Mouse (Mus musculus) heart, embryonic 14.5 days (tissue): ENCODE results near the gene Srrm1. TPM values are rescaled to one million over a fixed set of nuclear protein-coding genes. Genes with fewer than 3 reads are reported as not detected.

Source experiments
- ATAC-seq: fragments of 200-750 bp; cut with Nextera tagmentation; 2 replicates; pipeline ENCODE4 v1.8.0; 2017; ENCODE audit warnings: low read depth, moderate TSS enrichment; ENCODE audit not compliant: insufficient number of reproducible peaks, insufficient read depth, low FRiP score
- H3K27ac ChIP-seq, 2 experiments: fragments of 200-500 bp in 1 of 2; fragments of 300-500 bp in 1 of 2; sonication (generic) in 1 of 2; replicated peaks in 1 of 2; 2 replicates each; pipeline ENCODE4 v1.5.1; 2012 to 2014; ENCODE audit warnings: low read depth in 2 of 2, low read length in 2 of 2, control low read depth in 1 of 2, mild to moderate bottlenecking in 1 of 2, mixed read lengths in 1 of 2; ENCODE audit not compliant: control insufficient read depth in 1 of 2, insufficient read depth in 1 of 2
- H3K27me3 ChIP-seq: fragments of 300-500 bp; sonication (generic); 2 replicates; pipeline ENCODE4 v1.6.1; 2014; ENCODE audit warnings: mild to moderate bottlenecking, low read length, control low read depth; ENCODE audit not compliant: control insufficient read depth, insufficient read depth
- H3K36me3 ChIP-seq: fragments of 300-500 bp; sonication (generic); 2 replicates; pipeline ENCODE4 v1.6.1; 2014; ENCODE audit warnings: mild to moderate bottlenecking, control low read depth, low read length, mixed read lengths; ENCODE audit not compliant: control insufficient read depth, insufficient read depth
- H3K4me1 ChIP-seq, 2 experiments: fragments of 200-500 bp in 1 of 2; fragments of 300-500 bp in 1 of 2; sonication (generic) in 1 of 2; 2 replicates each; pipeline ENCODE4 v1.6.1; 2012 to 2014; ENCODE audit warnings: low read length in 2 of 2, control low read depth in 1 of 2, mixed read lengths in 1 of 2; ENCODE audit not compliant: control insufficient read depth in 2 of 2, insufficient read depth in 2 of 2
- H3K4me2 ChIP-seq: fragments of 300-500 bp; sonication (generic); 2 replicates; pipeline ENCODE4 v1.6.1; 2014; ENCODE audit warnings: mild to moderate bottlenecking, low read length
- H3K4me3 ChIP-seq, 2 experiments: fragments of 200-500 bp in 1 of 2; fragments of 300-500 bp in 1 of 2; sonication (generic) in 1 of 2; 2 replicates each; pipeline ENCODE4 v1.5.1; 2012 to 2014; ENCODE audit warnings: low read length in 2 of 2, mild to moderate bottlenecking in 2 of 2, control low read depth in 1 of 2, low read depth in 1 of 2, moderate library complexity in 1 of 2; ENCODE audit not compliant: control insufficient read depth in 1 of 2, insufficient read depth in 1 of 2
- H3K9ac ChIP-seq: fragments of 300-500 bp; sonication (generic); 2 replicates; pipeline ENCODE4 v1.6.1; 2014; ENCODE audit warnings: mild to moderate bottlenecking, low read length
- H3K9me3 ChIP-seq: fragments of 300-500 bp; sonication (generic); 2 replicates; pipeline ENCODE4 v1.6.1; 2016; ENCODE audit warnings: low read length, control low read depth; ENCODE audit not compliant: control insufficient read depth
- WGBS: fragments of 180-500 bp; shearing (Covaris S2); extraction: QIAGEN DNeasy Blood & Tissue Kit; methylation state at CpG from one replicate; pipeline ENCODE4 v1.1.7; 2014; 5-methylcytosine and 5-hydroxymethylcytosine counted together
- polyA plus RNA-seq: library from polyadenylated mRNA; unstranded; fragments of >200 nt; fragmentation: Nextera tagmentation; extraction: Ambion mirVana; gene quantifications from 2 replicates; pipeline ENCODE4 v1.2.1, GENCODE M21; 2014

Srrm1 gene
- polyA plus RNA-seq: 120 TPM in 2 replicates

- Histone ChIP-seq H3K4me2 (peak within 1 kb of the TSS; percentile 94), H3K4me1 (peaks cover 5 to 14% of the 10 kb centered on the region in 2 experiments), H3K9me3 (no peaks in the 10 kb centered on the region), H3K27ac (peak within 1 kb of the TSS; percentile 92 to 98), H3K4me3 (peak within 1 kb of the TSS; percentile 80 to 97), H3K27me3 (no peaks in the 10 kb centered on the region), H3K36me3 (peaks cover 10% of the 10 kb centered on the region; the same call in 1 of the 2 replicates), H3K9ac (peak within 1 kb of the TSS; percentile 99)
- under 1% methylated on average over 69 of the region's 69 CpGs for WGBS
- peak; percentile 93 for ATAC-seq
Measured at GRCm38 (mm10) chr4:135353066-135353793, at the start of gene Srrm1. TSS of gene Srrm1 (minus strand) at chr4:135353321.

- Histone ChIP-seq H3K4me1 (peaks cover 3 to 8% of the 10 kb centered on the region in 2 experiments), H3K27me3 (peaks cover 27% of the 10 kb centered on the region), H3K4me2 (no peak overlapping the region), H3K36me3 (no peaks in the 10 kb centered on the region), H3K9me3 (no peaks in the 10 kb centered on the region), H3K27ac (no peak overlapping the region), H3K9ac (no peak overlapping the region), H3K4me3 (no peak overlapping the region)
- WGBS: 27% methylated on average over 7 of the region's 7 CpGs
- no peak for ATAC-seq
Measured at GRCm38 (mm10) chr4:135401881-135402280, 48.8 kb upstream of the Srrm1 start.

- peak within 1 kb of the TSS; percentile 84 for H3K4me2 ChIP-seq
- WGBS: 1% methylated on average over 29 of the region's 29 CpGs
- no peak for ATAC-seq
- H3K27ac ChIP-seq: no peak within 1 kb of the TSS
- H3K4me1 ChIP-seq: peaks cover 3 to 8% of the 10 kb centered on the region in 2 experiments
- H3K9ac ChIP-seq: peak within 1 kb of the TSS; percentile 59
- H3K4me3 ChIP-seq: peak within 1 kb of the TSS; percentile 39 to 46
- H3K27me3 ChIP-seq: peaks cover 43% of the 10 kb centered on the region
- 0 out of 2 replicates have a peak, but pooled peaks cover under 1% of the 10 kb centered on the region for H3K9me3 ChIP-seq
- H3K36me3 ChIP-seq: no peaks in the 10 kb centered on the region
Measured at GRCm38 (mm10) chr4:135397991-135398390, 44.9 kb upstream of the Srrm1 start, which contains the start of gene Ncmap. TSS of gene Ncmap (minus strand) at chr4:135398227.

GRCm38 (mm10) chr4:135397551-135397950 is 44.4 kb upstream of the Srrm1 start:
- H3K4me2 ChIP-seq: peak overlapping the region; percentile 84
- H3K36me3 ChIP-seq: no peaks in the 10 kb centered on the region
- H3K27me3 ChIP-seq: peaks cover 43% of the 10 kb centered on the region
- H3K4me3 ChIP-seq: peak overlapping the region; percentile 39 to 46
- H3K4me1 ChIP-seq: peaks cover 3 to 8% of the 10 kb centered on the region in 2 experiments
- H3K9ac ChIP-seq: peak overlapping the region; percentile 59
- 0 out of 2 replicates have a peak, but pooled peaks cover 3% of the 10 kb centered on the region for H3K9me3 ChIP-seq
- WGBS: 3% methylated on average over 16 of the region's 16 CpGs
- no peak overlapping the region for H3K27ac ChIP-seq
- ATAC-seq: no peak

- no peaks in the 10 kb centered on the region for H3K36me3 ChIP-seq
- no peak overlapping the region for H3K27ac ChIP-seq
- peaks cover 43% of the 10 kb centered on the region for H3K27me3 ChIP-seq
- 0 out of 2 replicates have a peak, but pooled peaks cover 3% of the 10 kb centered on the region for H3K9me3 ChIP-seq
- no peak overlapping the region for H3K4me3 ChIP-seq
- no peak overlapping the region for H3K9ac ChIP-seq
- peaks cover 3 to 8% of the 10 kb centered on the region in 2 experiments for H3K4me1 ChIP-seq
- 81% methylated on average over 5 of the region's 5 CpGs for whole genome bisulfite sequencing
- H3K4me2 ChIP-seq: no peak overlapping the region
- ATAC-seq: no peak
Measured at GRCm38 (mm10) chr4:135396303-135396702, 43.2 kb upstream of the Srrm1 start.

- Histone ChIP-seq H3K27ac (no peak overlapping the region), H3K4me3 (no peak overlapping the region), H3K36me3 (no peaks in the 10 kb centered on the region), H3K4me1 (peaks cover 3 to 8% of the 10 kb centered on the region in 2 experiments), H3K9ac (no peak overlapping the region), H3K4me2 (no peak overlapping the region), H3K9me3 (0 out of 2 replicates have a peak, but pooled peaks cover 3% of the 10 kb centered on the region), H3K27me3 (peaks cover 39% of the 10 kb centered on the region)
- no peak for ATAC-seq
- WGBS: 77% methylated on average over 4 of the region's 4 CpGs
Measured at GRCm38 (mm10) chr4:135395375-135395774, 42.3 kb upstream of the Srrm1 start.

- Histone ChIP-seq H3K4me3 (no peak overlapping the region), H3K27ac (no peak overlapping the region), H3K36me3 (no peaks in the 10 kb centered on the region), H3K27me3 (peaks cover 38% of the 10 kb centered on the region), H3K4me1 (peaks cover 3 to 8% of the 10 kb centered on the region in 2 experiments), H3K9me3 (0 out of 2 replicates have a peak, but pooled peaks cover 3% of the 10 kb centered on the region), H3K9ac (no peak overlapping the region), H3K4me2 (no peak overlapping the region)
- ATAC-seq: no peak
- 77% methylated on average over 7 of the region's 7 CpGs for WGBS
Measured at GRCm38 (mm10) chr4:135394666-135395065, 41.5 kb upstream of the Srrm1 start.
